Mouse (Mus musculus): ENCODE results near the gene Ap1ar.

DNA sequence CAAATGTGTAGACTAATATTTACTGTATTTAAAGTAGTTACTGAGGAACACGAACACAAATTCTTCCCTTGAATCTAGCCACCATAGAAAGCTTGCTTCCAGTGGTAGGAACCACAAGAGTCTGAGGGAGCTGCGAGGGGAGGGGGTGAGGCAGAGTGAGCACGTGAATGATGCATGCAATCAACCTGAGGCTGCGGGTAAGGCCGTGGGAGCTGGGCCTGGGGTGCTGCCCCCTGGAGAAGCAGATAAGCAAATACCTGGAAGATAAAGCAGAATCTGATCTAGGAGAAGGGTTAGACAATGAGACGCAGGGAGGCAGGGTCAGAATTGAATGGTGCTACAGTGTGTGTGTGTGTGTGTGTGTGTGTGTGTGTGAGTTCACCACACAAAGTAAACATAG, 6.2 kb downstream of the Ap1ar start:
- no peak for TF ChIP-seq CTCF (IDR thresholded peaks at IDR 0.05; ENCODE audit: low read depth, low read length)
- TF ChIP-seq POLR2A (IDR thresholded peaks at IDR 0.05; ENCODE audit: extremely low read depth, insufficient read depth, low read length), result no peak
